Mouse (Mus musculus) embryonic facial prominence, embryonic 14.5 days (tissue): ENCODE measurements around the gene Mad1l1. TPM values are rescaled to one million over a fixed set of nuclear protein-coding genes. Genes with fewer than 3 reads are reported as not detected.

ENCODE experiments used
- ATAC-seq: fragments of 200-750 bp; cut with Nextera tagmentation; 2 replicates; pipeline ENCODE4 v1.8.0; 2017; ENCODE audit warnings: low read depth, moderate number of reproducible peaks, moderate TSS enrichment
- DNase-seq: peaks from one replicate; pipeline ENCODE4 v3.0.0-alpha.2; 2015; ENCODE audit warnings: low spot score
- H3K27ac ChIP-seq: fragments of 300-500 bp; sonication (generic); replicated peaks from 2 replicates; pipeline ENCODE4 v1.5.1; 2014; ENCODE audit warnings: low read depth, mild to moderate bottlenecking, low read length, moderate library complexity
- H3K27me3 ChIP-seq: fragments of 300-500 bp; sonication (generic); replicated peaks from 2 replicates; pipeline ENCODE4 v1.6.1; 2014; ENCODE audit warnings: low read length; ENCODE audit not compliant: control insufficient read depth, insufficient read depth
- H3K36me3 ChIP-seq: fragments of 300-500 bp; sonication (generic); 2 replicates; pipeline ENCODE4 v1.6.1; 2014; ENCODE audit warnings: low read length, mixed read lengths; ENCODE audit not compliant: control insufficient read depth, insufficient read depth
- H3K4me1 ChIP-seq: fragments of 300-500 bp; sonication (generic); 2 replicates; pipeline ENCODE4 v1.6.1; 2014; ENCODE audit warnings: antibody characterized with exemption, low read length; ENCODE audit not compliant: control insufficient read depth, insufficient read depth
- H3K4me2 ChIP-seq: fragments of 300-500 bp; sonication (generic); 2 replicates; pipeline ENCODE4 v1.6.1; 2014; ENCODE audit warnings: low read depth, mild to moderate bottlenecking, low read length, moderate library complexity, mixed read lengths
- H3K4me3 ChIP-seq: fragments of 300-500 bp; sonication (generic); 2 replicates; pipeline ENCODE4 v1.5.1; 2014; ENCODE audit warnings: low read depth, mild to moderate bottlenecking, low read length
- H3K9ac ChIP-seq: fragments of 300-500 bp; sonication (generic); 2 replicates; pipeline ENCODE4 v1.6.1; 2014; ENCODE audit warnings: low read depth, mild to moderate bottlenecking, low read length, moderate library complexity, mixed read lengths
- H3K9me3 ChIP-seq: fragments of 300-500 bp; sonication (generic); 2 replicates; pipeline ENCODE4 v1.6.1; 2016; ENCODE audit warnings: low read length; ENCODE audit not compliant: control insufficient read depth
- WGBS: fragments of 180-500 bp; shearing (Covaris S2); extraction: QIAGEN DNeasy Blood & Tissue Kit; methylation state at CpG from one replicate; pipeline ENCODE4 v1.1.7; 2014; 5-methylcytosine and 5-hydroxymethylcytosine counted together
- polyA plus RNA-seq: library from polyadenylated mRNA; unstranded; fragments of >200 nt; fragmentation: Nextera tagmentation; extraction: Ambion mirVana; gene quantifications from 2 replicates; pipeline ENCODE4 v1.2.1, GENCODE M21; 2014

Gene Mad1l1
- polyA plus RNA-seq, 1 experiment from 2014 or later, result 38.0 TPM

DNA sequence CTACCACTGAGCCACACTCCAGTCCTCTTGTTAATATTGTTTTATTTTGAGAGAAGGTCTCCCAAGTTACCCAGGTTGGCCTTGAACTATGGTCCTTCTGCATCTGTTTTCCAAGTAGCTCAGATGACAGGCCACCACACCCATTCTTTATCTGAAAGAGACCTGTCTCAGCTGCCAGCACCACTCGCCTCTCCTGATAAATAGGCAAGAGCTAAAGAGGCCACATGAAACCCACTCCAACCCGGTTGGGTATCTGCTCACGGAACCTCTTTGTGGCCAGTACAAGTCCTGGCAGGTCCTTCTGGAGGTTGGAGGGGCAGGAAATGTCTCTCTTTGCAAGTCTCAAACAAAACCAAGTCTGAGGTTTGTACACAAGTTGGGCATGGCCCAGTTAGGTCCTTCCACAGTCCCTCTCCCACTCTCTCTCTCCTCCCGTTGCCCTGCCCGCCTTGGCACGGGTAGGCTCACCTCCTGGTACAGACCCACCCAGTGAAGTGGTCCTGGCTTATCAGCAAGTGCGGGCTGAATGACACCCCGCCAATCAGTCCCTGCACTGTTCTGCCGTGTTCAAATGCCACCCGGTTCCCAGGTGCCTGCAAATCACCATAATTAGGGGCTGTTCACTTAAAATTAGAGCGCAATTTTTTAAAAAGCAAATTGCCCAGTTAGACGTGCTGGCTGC is 308.9 kb downstream of the Mad1l1 start:
- no peak overlapping the region for H3K27ac ChIP-seq
- no peaks in the 10 kb centered on the region for H3K4me1 ChIP-seq
- no peaks in the 10 kb centered on the region for H3K27me3 ChIP-seq
- ATAC-seq, result no peak
- no peak overlapping the region for H3K4me3 ChIP-seq
- DNase-seq, result no peak
- H3K36me3 ChIP-seq, result no peaks in the 10 kb centered on the region
- WGBS, result 85% methylated on average over 12 of the region's 12 CpGs
- no peak overlapping the region for H3K4me2 ChIP-seq
- H3K9ac ChIP-seq, result no peak overlapping the region
- H3K9me3 ChIP-seq, result no peaks in the 10 kb centered on the region

DNA sequence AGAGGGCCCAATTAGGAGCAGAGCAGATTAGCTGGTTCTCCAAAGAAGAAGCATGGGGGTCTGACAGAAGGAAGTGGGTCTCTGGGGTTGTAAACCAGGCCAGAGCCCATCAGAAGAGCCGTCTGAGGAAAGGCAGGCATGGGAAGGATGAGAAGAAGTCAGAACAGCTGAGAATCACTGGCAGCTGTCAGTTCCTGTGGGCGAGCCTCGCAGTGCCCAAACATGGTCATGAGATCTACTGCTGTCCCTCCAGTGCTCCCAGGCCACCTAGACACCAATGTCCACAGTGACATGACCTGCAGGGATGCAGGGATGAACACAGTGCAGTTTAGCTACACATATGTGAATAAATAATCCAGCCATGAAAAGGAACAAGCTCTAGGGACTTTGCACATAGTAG is 310.9 kb downstream of the Mad1l1 start:
- peak; percentile 13 for DNase-seq
- no peak for ATAC-seq
- H3K27me3 ChIP-seq, result no peaks in the 10 kb centered on the region
- no peaks in the 10 kb centered on the region for H3K36me3 ChIP-seq
- WGBS, result 71% methylated on average over 3 of the region's 3 CpGs
- H3K4me2 ChIP-seq, result no peak overlapping the region
- H3K9ac ChIP-seq, result no peak overlapping the region
- no peak overlapping the region for H3K27ac ChIP-seq
- no peaks in the 10 kb centered on the region for H3K9me3 ChIP-seq
- H3K4me3 ChIP-seq, result no peak overlapping the region
- H3K4me1 ChIP-seq, result no peaks in the 10 kb centered on the region

DNA sequence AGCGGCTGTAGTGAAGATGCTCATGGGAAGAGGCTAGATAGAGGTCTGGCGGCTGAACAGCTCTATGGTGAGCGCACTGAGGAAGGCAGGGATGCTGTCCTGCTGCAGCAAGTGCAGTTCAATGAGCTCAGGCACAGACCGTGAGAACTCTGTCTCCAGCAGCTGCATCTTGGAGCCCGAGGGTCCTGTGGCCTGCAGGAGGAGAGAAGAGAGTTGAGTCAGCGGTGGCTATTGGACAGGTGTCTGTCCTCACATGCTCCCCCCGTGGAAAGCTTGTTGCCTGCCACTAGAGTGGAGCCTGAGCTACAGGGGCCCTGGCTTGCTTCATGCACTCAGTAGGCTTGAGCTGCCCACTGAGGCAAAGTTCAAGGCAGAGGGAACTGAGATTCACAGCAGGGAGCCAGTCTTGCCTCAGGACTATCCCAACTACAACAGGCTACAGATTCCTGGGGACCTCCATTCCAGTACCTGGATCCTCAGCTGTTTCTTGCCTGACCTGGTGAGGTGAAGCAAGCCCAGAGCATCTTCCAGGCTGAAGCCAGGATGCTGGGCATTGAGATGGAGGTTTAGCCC is 312.2 kb downstream of the Mad1l1 start:
- no peak overlapping the region for H3K27ac ChIP-seq
- ATAC-seq (no peak), DNase-seq (no peak)
- no peaks in the 10 kb centered on the region for H3K4me1 ChIP-seq
- no peak overlapping the region for H3K9ac ChIP-seq
- H3K4me2 ChIP-seq, result no peak overlapping the region
- WGBS, result 77% methylated on average over 7 of the region's 7 CpGs
- H3K27me3 ChIP-seq, result no peaks in the 10 kb centered on the region
- no peaks in the 10 kb centered on the region for H3K9me3 ChIP-seq
- H3K36me3 ChIP-seq, result no peaks in the 10 kb centered on the region
- no peak overlapping the region for H3K4me3 ChIP-seq

DNA sequence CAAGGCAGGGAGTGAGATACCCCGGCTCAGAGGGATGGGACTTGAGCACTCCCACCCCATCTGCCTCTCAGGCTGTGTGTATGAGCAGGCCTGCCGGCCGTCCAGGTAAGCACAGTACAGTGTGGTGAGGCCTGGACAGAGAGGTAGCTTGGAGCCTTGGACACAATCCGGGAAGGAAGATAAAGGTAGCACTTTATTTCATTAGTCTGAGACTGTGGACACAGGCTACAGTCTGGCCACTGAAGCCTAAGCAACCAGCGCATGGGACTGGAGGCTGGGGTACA is 312.9 kb downstream of the Mad1l1 start:
- Histone ChIP-seq H3K27ac (no peak overlapping the region), H3K9me3 (no peaks in the 10 kb centered on the region), H3K9ac (no peak overlapping the region), H3K36me3 (no peaks in the 10 kb centered on the region), H3K4me3 (no peak overlapping the region), H3K4me2 (no peak overlapping the region), H3K4me1 (no peaks in the 10 kb centered on the region), H3K27me3 (no peaks in the 10 kb centered on the region)
- 67% methylated on average over 5 of the region's 5 CpGs for WGBS
- DNase-seq (no peak), ATAC-seq (no peak)

DNA sequence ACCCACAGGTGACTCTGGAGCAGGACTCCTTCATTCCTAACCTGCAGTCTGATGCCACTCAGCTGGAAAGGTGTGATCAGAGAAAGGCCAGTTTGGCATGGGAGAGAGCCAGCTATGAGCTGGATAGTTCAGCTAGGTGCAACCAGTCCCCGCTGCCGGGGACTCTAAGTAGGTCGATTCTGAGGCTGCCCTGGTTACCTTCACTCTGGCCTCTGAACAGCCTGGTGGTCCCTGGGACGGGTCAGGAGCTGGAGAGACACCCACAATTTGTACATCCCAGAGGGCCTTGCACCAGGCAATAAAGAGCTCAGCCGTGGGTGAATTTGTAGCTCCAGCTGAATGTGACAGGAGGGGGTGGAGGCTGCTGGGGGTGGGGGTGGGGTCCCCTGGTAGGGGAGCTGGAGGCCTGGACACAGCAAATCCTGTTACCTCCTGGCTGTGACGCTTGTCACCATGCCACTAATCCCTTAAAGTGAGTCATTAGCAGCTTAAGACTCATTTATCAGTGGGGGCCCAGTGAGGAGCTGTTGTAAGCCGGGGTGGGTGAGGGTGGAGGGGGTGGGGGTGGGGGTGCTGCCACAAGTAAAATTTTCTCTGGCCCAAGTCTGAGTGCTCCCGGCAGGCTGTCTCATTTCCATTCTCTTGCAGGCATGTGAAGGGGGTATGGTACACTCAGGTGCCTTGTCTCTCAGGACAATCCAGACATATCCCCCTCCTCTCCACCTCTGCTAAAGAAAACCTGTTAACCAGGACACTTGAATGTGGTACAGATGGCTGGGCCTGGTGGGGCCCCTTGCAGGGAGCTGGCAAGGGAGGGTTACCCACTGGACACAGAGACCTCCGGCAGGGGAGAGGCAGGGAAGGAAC is 313.5 kb downstream of the Mad1l1 start:
- no peaks in the 10 kb centered on the region for H3K9me3 ChIP-seq
- H3K4me1 ChIP-seq, result no peaks in the 10 kb centered on the region
- DNase-seq (peak; percentile 40), ATAC-seq (peak; percentile 47; the same call in 1 of the 2 replicates)
- H3K36me3 ChIP-seq, result no peaks in the 10 kb centered on the region
- no peak overlapping the region for H3K27ac ChIP-seq
- no peak overlapping the region for H3K4me3 ChIP-seq
- WGBS, result 46% methylated on average over 8 of the region's 9 CpGs
- H3K9ac ChIP-seq, result no peak overlapping the region
- H3K27me3 ChIP-seq, result no peaks in the 10 kb centered on the region
- no peak overlapping the region for H3K4me2 ChIP-seq

DNA sequence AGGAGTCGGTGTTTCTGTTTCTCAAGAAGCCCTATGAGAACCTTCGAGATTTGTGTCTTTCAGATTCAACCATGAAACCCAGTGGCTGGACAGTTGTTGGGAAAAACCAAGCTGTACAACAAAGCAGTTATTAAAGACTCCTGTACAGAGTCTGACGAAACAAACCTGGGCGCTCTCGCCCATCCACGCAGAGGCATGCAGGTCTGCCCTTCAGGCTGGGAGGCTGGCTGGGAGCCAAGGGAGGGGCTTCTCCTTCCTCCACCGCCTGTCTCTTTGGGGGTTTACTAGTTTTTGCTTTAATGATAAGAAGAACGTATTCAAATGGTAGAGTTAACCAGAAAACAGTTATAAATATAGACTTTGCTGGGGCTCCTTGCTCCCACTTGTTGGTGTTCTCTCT is 314.5 kb downstream of the Mad1l1 start:
- Histone ChIP-seq H3K27me3 (no peaks in the 10 kb centered on the region), H3K9ac (no peak overlapping the region), H3K4me1 (no peaks in the 10 kb centered on the region), H3K36me3 (no peaks in the 10 kb centered on the region), H3K4me2 (no peak overlapping the region), H3K4me3 (no peak overlapping the region), H3K27ac (no peak overlapping the region), H3K9me3 (no peaks in the 10 kb centered on the region)
- peak; percentile 59 for DNase-seq
- ATAC-seq, result no peak
- WGBS, result 52% methylated on average over 8 of the region's 8 CpGs

DNA sequence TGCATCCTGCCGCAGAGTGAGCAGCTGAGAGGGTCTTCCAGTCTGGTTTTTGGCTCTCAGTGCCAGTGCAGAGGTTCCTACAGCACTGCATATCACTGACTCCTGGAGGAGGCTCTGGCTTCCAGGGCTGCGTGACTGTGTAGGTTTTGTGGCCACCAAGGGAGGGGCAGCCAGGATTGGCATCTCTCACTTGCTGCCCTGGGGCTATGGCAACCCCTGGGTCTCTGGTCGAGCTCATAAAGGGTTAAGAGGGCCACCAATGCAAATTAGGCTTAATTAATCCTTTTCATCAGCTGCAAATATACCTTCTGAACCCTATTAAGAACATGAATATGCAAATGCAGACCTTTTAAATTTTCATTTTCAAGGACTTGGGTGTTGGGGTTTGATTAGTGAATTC is 318.8 kb downstream of the Mad1l1 start:
- Histone ChIP-seq H3K27me3 (no peaks in the 10 kb centered on the region), H3K9ac (no peak overlapping the region), H3K36me3 (no peaks in the 10 kb centered on the region), H3K27ac (no peak overlapping the region), H3K4me2 (no peak overlapping the region), H3K4me1 (peaks cover 3% of the 10 kb centered on the region; the same call in 1 of the 2 replicates), H3K4me3 (no peak overlapping the region), H3K9me3 (no peaks in the 10 kb centered on the region)
- ATAC-seq (no peak), DNase-seq (no peak)
- 34% methylated on average over 3 of the region's 3 CpGs for WGBS

DNA sequence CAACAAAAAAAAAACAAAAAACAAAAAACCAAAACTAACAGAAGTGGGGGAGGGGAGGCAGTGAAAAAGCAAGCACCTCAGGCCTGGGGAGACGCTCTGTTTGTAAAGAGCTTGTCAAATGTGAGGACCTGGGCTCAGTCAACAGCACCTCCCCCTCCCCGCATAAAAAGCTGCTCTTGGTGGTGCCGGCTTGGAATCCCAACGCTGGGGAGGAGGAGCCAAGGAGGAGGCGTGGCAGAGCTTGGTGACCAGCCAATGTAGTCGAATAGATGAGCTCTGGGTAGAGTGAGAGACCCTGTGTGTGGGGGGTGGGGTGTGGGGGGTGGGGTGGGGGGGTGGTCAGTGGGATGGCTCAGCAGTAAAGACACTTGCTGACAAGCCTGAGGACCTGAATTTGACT is 322.4 kb downstream of the Mad1l1 start:
- no peak overlapping the region for H3K4me2 ChIP-seq
- ATAC-seq, result no peak
- no peaks in the 10 kb centered on the region for H3K36me3 ChIP-seq
- no peak overlapping the region for H3K9ac ChIP-seq
- no peaks in the 10 kb centered on the region for H3K27me3 ChIP-seq
- H3K27ac ChIP-seq, result no peak overlapping the region
- no peak overlapping the region for H3K4me3 ChIP-seq
- 38% methylated on average over 1 of the region's 6 CpGs for WGBS
- peaks cover 3% of the 10 kb centered on the region; the same call in 1 of the 2 replicates for H3K4me1 ChIP-seq
- no peak for DNase-seq
- no peaks in the 10 kb centered on the region for H3K9me3 ChIP-seq
